Mouse (Mus musculus) hindbrain, embryonic 11.5 days (tissue): ENCODE data around the gene Myo15b. TPM values are rescaled to one million over a fixed set of nuclear protein-coding genes. Genes with fewer than 3 reads are reported as not detected.
"Not testable (repeated sequence)": the region's sequence is repeated elsewhere in the genome, so short reads cannot be mapped to it uniquely, and the experiment has no call there.

Source experiments
- ATAC-seq: fragments of 200-750 bp; cut with Nextera tagmentation; 2 replicates; pipeline ENCODE4 v1.8.0; 2017; ENCODE audit warnings: mild to moderate bottlenecking, moderate TSS enrichment, moderate library complexity; ENCODE audit not compliant: low FRiP score
- DNase-seq: peaks from one replicate; pipeline ENCODE4 v3.0.0-alpha.2; 2015; ENCODE audit warnings: low spot score
- H3K27ac ChIP-seq: fragments of 300-500 bp; sonication (generic); 2 replicates; pipeline ENCODE4 v1.5.1; 2014; ENCODE audit warnings: mild to moderate bottlenecking, low read depth, low read length
- H3K27me3 ChIP-seq: fragments of 300-500 bp; sonication (generic); 2 replicates; pipeline ENCODE4 v1.6.1; 2014; ENCODE audit warnings: mild to moderate bottlenecking, low read length, moderate library complexity, mixed read lengths; ENCODE audit not compliant: control insufficient read depth, insufficient read depth
- H3K36me3 ChIP-seq: fragments of 300-500 bp; sonication (generic); 2 replicates; pipeline ENCODE4 v1.6.1; 2014; ENCODE audit warnings: mild to moderate bottlenecking, low read length, moderate library complexity, mixed read lengths; ENCODE audit not compliant: control insufficient read depth, insufficient read depth
- H3K4me1 ChIP-seq: fragments of 300-500 bp; sonication (generic); replicated peaks from 2 replicates; pipeline ENCODE4 v1.6.1; 2014; ENCODE audit warnings: low read length, mixed read lengths; ENCODE audit not compliant: control insufficient read depth, insufficient read depth
- H3K4me2 ChIP-seq: fragments of 300-500 bp; sonication (generic); replicated peaks from 2 replicates; pipeline ENCODE4 v1.6.1; 2014; ENCODE audit warnings: mild to moderate bottlenecking, low read depth, low read length
- H3K4me3 ChIP-seq: fragments of 300-500 bp; sonication (generic); 2 replicates; pipeline ENCODE4 v1.5.1; 2014; ENCODE audit warnings: low read depth, low read length
- H3K9ac ChIP-seq: fragments of 300-500 bp; sonication (generic); 2 replicates; pipeline ENCODE4 v1.6.1; 2014; ENCODE audit warnings: low read depth, low read length
- H3K9me3 ChIP-seq: fragments of 300-500 bp; sonication (generic); 2 replicates; pipeline ENCODE4 v1.6.1; 2016; ENCODE audit warnings: low read length; ENCODE audit not compliant: control insufficient read depth
- WGBS: fragments of 180-500 bp; shearing (Covaris S2); extraction: QIAGEN DNeasy Blood & Tissue Kit; methylation state at CpG from one replicate; pipeline ENCODE4 v1.1.7; 2014; 5-methylcytosine and 5-hydroxymethylcytosine counted together
- polyA plus RNA-seq: library from polyadenylated mRNA; unstranded; fragments of >200 nt; fragmentation: Nextera tagmentation; extraction: Ambion mirVana; gene quantifications from 2 replicates; pipeline ENCODE4 v1.2.1, GENCODE M21; 2014

Myo15b gene
- polyA plus RNA-seq, 1 experiment from 2014 or later = 0.09 TPM

DNA sequence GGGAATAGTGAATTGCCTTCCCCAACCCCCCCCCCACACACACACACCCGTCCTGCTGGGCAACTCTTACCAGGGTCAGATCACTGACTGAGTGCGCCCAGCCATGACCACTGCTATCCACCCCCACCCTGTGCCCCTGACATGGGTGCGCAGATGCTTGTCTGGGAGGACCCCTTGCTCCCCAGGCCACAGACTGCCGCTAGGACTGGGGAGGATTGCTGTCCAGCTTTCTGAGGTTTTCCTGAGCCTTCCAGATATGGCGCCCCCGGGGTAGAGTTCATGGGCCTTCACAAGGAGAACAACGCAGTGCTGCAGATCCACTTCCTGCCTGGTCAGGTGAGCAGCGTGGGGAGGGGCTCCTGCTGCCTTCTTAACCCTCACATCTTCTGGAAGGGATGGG lies 14.0 kb upstream of the Myo15b start:
- no peaks in the 10 kb centered on the region for H3K36me3 ChIP-seq
- H3K4me1 ChIP-seq = no peaks in the 10 kb centered on the region; the same call in 1 of the 2 replicates
- no peak for ATAC-seq
- WGBS = 76% methylated on average over 8 of the region's 8 CpGs
- no peaks in the 10 kb centered on the region for H3K9me3 ChIP-seq
- no peak overlapping the region for H3K4me2 ChIP-seq
- H3K27me3 ChIP-seq = no peaks in the 10 kb centered on the region
- no peak overlapping the region for H3K27ac ChIP-seq
- no peak for DNase-seq
- no peak overlapping the region for H3K4me3 ChIP-seq
- no peak overlapping the region for H3K9ac ChIP-seq

DNA sequence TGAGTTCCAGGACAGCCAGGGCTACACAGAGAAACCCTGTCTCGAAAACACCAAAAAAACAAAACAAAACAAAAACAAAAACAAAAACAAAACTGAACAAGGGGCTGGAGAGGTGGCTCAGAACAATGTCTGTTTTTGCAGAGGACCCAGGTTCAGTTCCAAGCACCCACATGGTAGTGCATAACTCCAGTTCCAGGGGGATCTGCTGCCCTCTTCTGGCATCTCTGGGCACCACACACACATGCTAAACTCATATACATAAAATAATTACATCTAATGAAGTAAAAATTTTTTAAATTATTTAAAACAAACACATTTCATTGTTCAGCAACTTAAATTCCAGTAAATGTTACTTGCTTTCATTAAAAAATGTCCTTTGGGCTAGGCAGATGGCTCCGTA lies 12.4 kb upstream of the Myo15b start:
- WGBS = 93% methylated on average over 2 of the region's 2 CpGs
- Histone ChIP-seq H3K27ac (no peak overlapping the region), H3K4me3 (no peak overlapping the region), H3K27me3 (no peaks in the 10 kb centered on the region), H3K36me3 (no peaks in the 10 kb centered on the region), H3K9me3 (no peaks in the 10 kb centered on the region), H3K4me2 (no peak overlapping the region), H3K4me1 (no peaks in the 10 kb centered on the region; the same call in 1 of the 2 replicates), H3K9ac (no peak overlapping the region)
- no peak for DNase-seq
- no peak for ATAC-seq

DNA sequence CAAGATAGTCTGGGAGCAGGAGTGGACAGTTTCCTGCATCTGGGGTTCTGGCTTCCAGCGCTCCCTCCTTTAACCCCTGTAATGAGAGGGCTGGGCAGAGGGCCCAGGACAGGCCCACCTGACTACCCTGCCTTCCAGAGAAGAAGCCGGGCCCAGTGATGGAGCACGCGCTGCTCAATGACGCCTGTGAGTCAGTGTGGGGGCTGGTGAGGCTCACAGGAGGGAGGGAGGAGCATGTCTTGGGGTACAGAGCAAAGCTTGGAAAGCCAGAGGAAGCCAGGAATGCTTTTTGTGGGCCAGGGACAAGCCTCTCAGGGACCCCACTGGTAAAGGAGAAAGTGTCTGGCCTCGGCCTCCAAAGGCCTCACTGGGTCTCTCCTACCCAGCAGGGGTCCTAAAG lies 3.5 kb upstream of the Myo15b start:
- H3K36me3 ChIP-seq = no peaks in the 10 kb centered on the region
- no peaks in the 10 kb centered on the region for H3K9me3 ChIP-seq
- no peak for DNase-seq
- peaks cover 22% of the 10 kb centered on the region for H3K27me3 ChIP-seq
- H3K4me2 ChIP-seq = no peak overlapping the region
- WGBS = 81% methylated on average over 6 of the region's 6 CpGs
- H3K4me3 ChIP-seq = no peak overlapping the region
- H3K4me1 ChIP-seq = peaks cover 10% of the 10 kb centered on the region; the same call in 1 of the 2 replicates
- H3K27ac ChIP-seq = no peak overlapping the region
- ATAC-seq = no peak
- no peak overlapping the region for H3K9ac ChIP-seq

DNA sequence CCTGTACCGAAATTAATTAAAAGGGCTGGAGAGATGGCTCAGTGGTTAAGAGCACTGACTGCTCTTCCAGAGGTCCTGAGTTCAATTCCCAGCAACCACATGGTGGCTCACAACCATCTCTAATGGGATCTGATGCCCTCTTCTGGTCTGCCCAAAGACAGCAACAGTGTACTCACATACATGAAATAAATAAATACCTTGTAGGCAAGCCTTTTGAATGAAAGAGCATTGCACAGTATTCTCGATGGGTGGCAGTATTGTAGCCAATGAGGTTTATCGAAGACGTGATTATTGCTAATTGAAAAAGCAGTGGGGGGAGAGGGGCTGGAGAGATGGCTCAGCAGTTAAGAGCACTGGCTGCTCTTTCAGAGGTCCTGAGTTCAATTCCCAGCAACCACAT lies 1.1 kb upstream of the Myo15b start:
- H3K27me3 ChIP-seq = peaks cover 38% of the 10 kb centered on the region
- not testable (repeated sequence) for DNase-seq, H3K4me2 ChIP-seq, H3K4me3 ChIP-seq, ATAC-seq, H3K27ac ChIP-seq, H3K9ac ChIP-seq, H3K36me3 ChIP-seq, H3K9me3 ChIP-seq
- WGBS = 90% methylated on average over 4 of the region's 4 CpGs
- peaks cover 10% of the 10 kb centered on the region; the same call in 1 of the 2 replicates for H3K4me1 ChIP-seq

DNA sequence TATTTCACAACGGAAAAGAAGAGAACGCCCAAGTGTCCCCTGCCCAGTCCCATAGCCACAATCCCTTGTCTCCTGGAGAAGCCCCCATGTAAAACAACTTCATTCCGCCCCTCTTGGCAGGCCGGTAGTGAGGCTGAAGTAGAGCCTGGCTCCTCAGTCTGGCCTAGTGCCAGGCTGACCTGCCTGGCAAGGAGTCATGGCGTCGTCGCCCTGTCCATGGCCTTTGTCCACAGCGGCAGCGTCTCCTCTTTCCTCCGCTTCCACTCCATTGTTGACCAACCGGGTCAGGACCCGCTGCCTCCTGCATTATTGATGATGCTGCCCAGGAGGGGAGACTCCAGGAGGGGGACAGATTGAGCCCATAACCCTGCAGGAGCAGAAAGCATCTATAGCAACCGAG lies 270 bp upstream of the Myo15b start:
- H3K27me3 ChIP-seq = peaks cover 38% of the 10 kb centered on the region
- no peak overlapping the region for H3K4me2 ChIP-seq
- 0 out of 2 replicates have a peak overlapping the region, but pooled peaks have one; percentile 11 for H3K9ac ChIP-seq
- H3K4me1 ChIP-seq = peaks cover 10% of the 10 kb centered on the region; the same call in 1 of the 2 replicates
- no peak for DNase-seq
- no peak overlapping the region for H3K4me3 ChIP-seq
- no peaks in the 10 kb centered on the region for H3K9me3 ChIP-seq
- H3K36me3 ChIP-seq = no peaks in the 10 kb centered on the region
- 36% methylated on average over 13 of the region's 13 CpGs for WGBS
- no peak overlapping the region for H3K27ac ChIP-seq
- ATAC-seq = no peak

DNA sequence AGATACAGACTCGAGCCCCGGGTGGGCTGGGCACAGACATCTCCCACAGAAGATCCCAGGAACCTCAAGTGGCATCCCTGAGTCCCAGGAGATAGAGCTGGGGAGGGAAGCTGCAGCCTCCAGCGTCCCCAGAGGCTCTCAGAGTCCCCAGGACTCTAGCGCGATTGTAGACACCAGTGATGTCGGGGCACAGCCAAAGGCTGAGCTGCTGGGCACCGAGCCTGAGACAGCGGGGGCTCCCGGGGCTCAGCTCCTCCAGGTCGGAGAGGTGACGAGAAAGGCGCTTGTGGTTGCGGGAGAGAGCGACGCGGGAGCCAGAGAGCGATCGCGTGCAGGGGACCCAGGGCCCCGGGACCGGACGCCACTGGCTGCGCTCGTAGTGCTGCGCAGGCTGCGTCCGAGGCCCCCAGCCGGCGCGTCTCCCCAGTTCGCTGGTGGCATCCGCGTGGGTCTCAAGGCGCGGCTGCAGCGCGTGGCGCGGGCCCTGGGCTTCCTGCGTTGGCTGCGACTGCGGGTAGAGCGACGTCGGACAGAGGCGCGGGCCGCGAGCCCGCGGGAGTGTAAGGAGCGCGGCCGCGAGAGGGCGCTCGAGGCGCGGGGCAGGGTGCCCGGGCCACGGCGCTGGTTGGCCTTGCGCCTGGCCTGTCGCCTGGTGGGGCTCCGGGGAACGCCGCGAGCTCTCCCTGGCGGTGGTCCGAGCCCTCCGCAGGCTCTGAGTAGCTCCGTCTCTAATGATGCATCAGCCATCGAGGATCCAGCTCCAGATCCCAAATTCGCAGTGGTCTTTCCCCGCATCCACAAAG lies 1.1 kb downstream of the Myo15b start:
- peaks cover 10% of the 10 kb centered on the region; the same call in 1 of the 2 replicates for H3K4me1 ChIP-seq
- H3K9me3 ChIP-seq = no peaks in the 10 kb centered on the region
- H3K27ac ChIP-seq = no peak overlapping the region
- 0 out of 2 replicates have a peak overlapping the region, but pooled peaks have one; percentile 15 for H3K9ac ChIP-seq
- H3K4me3 ChIP-seq = peak overlapping the region; percentile 29
- peak; percentile 92 for DNase-seq
- H3K36me3 ChIP-seq = no peaks in the 10 kb centered on the region
- peak overlapping the region; percentile 48 for H3K4me2 ChIP-seq
- H3K27me3 ChIP-seq = peaks cover 38% of the 10 kb centered on the region
- 3% methylated on average over 73 of the region's 75 CpGs for WGBS
- ATAC-seq = peak; percentile 76

DNA sequence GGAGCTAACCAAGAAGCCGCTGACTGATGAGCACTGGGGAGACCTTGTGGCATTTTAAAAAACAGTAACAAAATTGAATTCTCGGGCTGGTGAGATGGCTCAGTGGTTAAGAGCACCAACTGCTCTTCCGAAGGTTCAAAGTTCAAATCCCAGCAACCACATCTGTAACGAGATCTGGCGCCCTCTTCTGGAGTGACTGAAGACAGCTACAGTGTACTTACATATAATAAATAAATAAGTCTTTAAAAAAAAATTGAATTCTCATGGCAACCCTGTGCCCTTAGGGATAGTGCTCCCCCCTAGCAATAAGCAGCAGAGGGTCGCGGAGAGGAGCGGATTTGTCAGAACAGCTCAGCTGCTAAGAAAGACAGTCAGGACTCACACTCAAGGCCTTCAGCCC lies 5.7 kb downstream of the Myo15b start:
- WGBS = 86% methylated on average over 8 of the region's 8 CpGs
- no peaks in the 10 kb centered on the region for H3K36me3 ChIP-seq
- no peak overlapping the region for H3K4me3 ChIP-seq
- no peak overlapping the region for H3K4me2 ChIP-seq
- no peak overlapping the region for H3K9ac ChIP-seq
- no peaks in the 10 kb centered on the region for H3K9me3 ChIP-seq
- H3K27me3 ChIP-seq = peaks cover 24% of the 10 kb centered on the region
- no peak for ATAC-seq
- peaks cover 6% of the 10 kb centered on the region; the same call in 1 of the 2 replicates for H3K4me1 ChIP-seq
- no peak overlapping the region for H3K27ac ChIP-seq
- no peak for DNase-seq

DNA sequence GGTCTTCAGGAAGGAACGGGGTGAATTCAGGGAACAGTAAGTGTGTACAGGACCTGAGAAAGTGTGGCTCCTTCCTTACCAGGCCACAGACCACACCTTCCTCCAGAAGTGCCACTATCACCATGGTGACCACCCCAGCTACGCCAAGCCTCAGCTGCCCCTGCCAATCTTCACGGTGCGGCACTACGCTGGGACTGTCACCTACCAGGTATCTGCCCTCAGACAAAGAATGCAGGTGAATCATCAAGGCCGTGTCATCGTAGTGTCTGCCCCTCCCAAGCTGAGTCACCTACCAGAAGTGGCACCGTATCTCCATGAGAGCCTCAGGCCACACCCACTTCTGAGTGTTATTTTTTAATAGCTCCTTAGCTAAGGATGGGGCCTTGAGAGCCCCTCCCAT lies 11.2 kb downstream of the Myo15b start:
- no peaks in the 10 kb centered on the region for H3K4me1 ChIP-seq
- no peak overlapping the region for H3K27ac ChIP-seq
- 88% methylated on average over 8 of the region's 8 CpGs for WGBS
- H3K4me2 ChIP-seq = no peak overlapping the region
- no peaks in the 10 kb centered on the region for H3K9me3 ChIP-seq
- H3K9ac ChIP-seq = no peak overlapping the region
- DNase-seq (no peak), ATAC-seq (no peak)
- no peaks in the 10 kb centered on the region for H3K36me3 ChIP-seq
- H3K27me3 ChIP-seq = no peaks in the 10 kb centered on the region
- H3K4me3 ChIP-seq = no peak overlapping the region

DNA sequence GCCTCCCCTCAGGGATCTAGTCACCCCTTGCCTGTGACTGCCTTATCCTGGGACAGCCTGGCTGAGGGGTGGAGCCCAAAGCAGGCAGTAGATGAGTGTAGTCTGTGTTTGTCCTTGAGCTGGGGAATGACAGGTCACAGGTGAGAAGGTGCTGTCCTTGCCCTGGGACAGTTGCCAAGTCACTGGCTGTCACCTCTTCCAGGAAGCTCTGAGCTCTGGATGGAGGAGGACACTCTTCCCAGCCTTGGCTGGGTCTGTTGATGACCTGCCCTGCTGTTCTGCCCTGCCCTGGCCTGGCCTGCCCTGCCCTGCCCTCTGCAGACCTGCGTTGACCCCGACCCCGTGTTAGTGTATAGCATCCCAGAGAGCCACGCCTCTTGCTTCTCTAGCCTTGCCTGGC lies 14.2 kb downstream of the Myo15b start:
- 79% methylated on average over 4 of the region's 4 CpGs for WGBS
- Histone ChIP-seq H3K4me2 (no peak overlapping the region), H3K9ac (no peak overlapping the region), H3K27me3 (no peaks in the 10 kb centered on the region), H3K36me3 (no peaks in the 10 kb centered on the region), H3K27ac (no peak overlapping the region), H3K9me3 (no peaks in the 10 kb centered on the region), H3K4me3 (no peak overlapping the region), H3K4me1 (no peaks in the 10 kb centered on the region)
- DNase-seq = no peak
- ATAC-seq = no peak
